Mouse (Mus musculus): ENCODE measurements around the gene Gtf3c6. TPM values are rescaled to one million over a fixed set of nuclear protein-coding genes. Genes with fewer than 3 reads are reported as not detected.
A peak's percentile ranks its signal among the peaks of the same experiment; 100 is the strongest.

Gtf3c6 gene
- polyA plus RNA-seq, 1 experiment, result 47.6 TPM

- DNase-seq (ENCODE audit: low read depth), result no peak
- TF ChIP-seq CTCF (IDR thresholded peaks at IDR 0.05; ENCODE audit: borderline replicate concordance, extremely low read depth, insufficient read depth, insufficient read length) (no peak), POLR2A (IDR thresholded peaks at IDR 0.05; ENCODE audit: borderline replicate concordance, extremely low read depth, insufficient read depth, insufficient read length, poor library complexity, severe bottlenecking) (no peak)
Observed at GRCm38 (mm10) chr10:40283636-40284035, 25.7 kb upstream of the Gtf3c6 start.

DNA sequence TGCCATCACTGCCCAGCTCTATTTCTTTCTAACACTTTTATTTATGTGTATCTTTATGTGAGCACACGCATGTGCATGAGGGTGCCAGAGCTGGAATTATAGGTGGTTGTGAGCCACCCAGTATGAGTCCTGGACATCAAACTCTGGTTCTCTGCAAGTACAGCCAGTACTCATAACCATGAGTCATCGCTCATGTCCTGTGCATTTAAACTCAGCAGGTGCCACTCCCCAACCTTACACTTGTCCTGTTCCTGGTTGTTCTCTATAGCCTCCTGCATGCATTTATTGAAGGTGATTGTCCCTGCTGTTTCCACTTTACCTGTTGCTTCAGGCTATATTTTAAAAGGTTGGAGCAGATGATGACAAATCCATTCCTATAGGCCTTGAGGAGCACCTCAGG lies 23.7 kb upstream of the Gtf3c6 start:
- no peak for TF ChIP-seq CTCF (IDR thresholded peaks at IDR 0.05; ENCODE audit: borderline replicate concordance, extremely low read depth, insufficient read depth, insufficient read length)
- no peak for TF ChIP-seq POLR2A (IDR thresholded peaks at IDR 0.05; ENCODE audit: borderline replicate concordance, extremely low read depth, insufficient read depth, insufficient read length, poor library complexity, severe bottlenecking)
- no peak for DNase-seq (ENCODE audit: low read depth)

DNA sequence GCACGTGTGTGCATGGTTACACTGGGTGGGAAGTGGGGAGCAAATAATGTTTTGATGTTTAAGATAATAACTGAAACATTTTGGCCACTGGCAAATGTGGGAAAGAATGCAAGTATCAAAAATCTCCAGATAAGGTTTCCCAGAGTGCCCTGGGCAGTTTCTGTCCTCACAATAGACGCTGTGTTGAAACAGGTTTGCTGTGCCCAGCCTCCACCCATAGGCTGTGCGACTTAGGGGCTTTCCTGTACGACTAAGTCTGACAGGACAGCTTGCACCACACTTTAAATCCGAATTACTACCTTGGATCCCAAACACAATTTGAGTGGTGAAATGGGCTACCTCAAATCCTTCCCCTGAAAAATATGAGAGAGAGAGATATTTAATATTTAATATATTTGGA lies 20.4 kb upstream of the Gtf3c6 start:
- TF ChIP-seq CTCF (IDR thresholded peaks at IDR 0.05; ENCODE audit: borderline replicate concordance, extremely low read depth, insufficient read depth, insufficient read length), result no peak
- TF ChIP-seq POLR2A (IDR thresholded peaks at IDR 0.05; ENCODE audit: borderline replicate concordance, extremely low read depth, insufficient read depth, insufficient read length, poor library complexity, severe bottlenecking), result no peak
- no peak for DNase-seq (ENCODE audit: low read depth)

GRCm38 (mm10) chr10:40275991-40276390 lies 18.1 kb upstream of the Gtf3c6 start:
- DNase-seq (ENCODE audit: low read depth), result no peak
- TF ChIP-seq CTCF (IDR thresholded peaks at IDR 0.05; ENCODE audit: borderline replicate concordance, extremely low read depth, insufficient read depth, insufficient read length) (no peak), POLR2A (IDR thresholded peaks at IDR 0.05; ENCODE audit: borderline replicate concordance, extremely low read depth, insufficient read depth, insufficient read length, poor library complexity, severe bottlenecking) (no peak)

GRCm38 (mm10) chr10:40273938-40274337 lies 16.0 kb upstream of the Gtf3c6 start:
- no peak for DNase-seq (ENCODE audit: low read depth)
- TF ChIP-seq CTCF (IDR thresholded peaks at IDR 0.05; ENCODE audit: borderline replicate concordance, extremely low read depth, insufficient read depth, insufficient read length), result no peak
- TF ChIP-seq POLR2A (IDR thresholded peaks at IDR 0.05; ENCODE audit: borderline replicate concordance, extremely low read depth, insufficient read depth, insufficient read length, poor library complexity, severe bottlenecking), result no peak

GRCm38 (mm10) chr10:40271216-40271615 lies 13.3 kb upstream of the Gtf3c6 start:
- TF ChIP-seq POLR2A (IDR thresholded peaks at IDR 0.05; ENCODE audit: borderline replicate concordance, extremely low read depth, insufficient read depth, insufficient read length, poor library complexity, severe bottlenecking) (no peak), CTCF (IDR thresholded peaks at IDR 0.05; ENCODE audit: borderline replicate concordance, extremely low read depth, insufficient read depth, insufficient read length) (no peak)

DNA sequence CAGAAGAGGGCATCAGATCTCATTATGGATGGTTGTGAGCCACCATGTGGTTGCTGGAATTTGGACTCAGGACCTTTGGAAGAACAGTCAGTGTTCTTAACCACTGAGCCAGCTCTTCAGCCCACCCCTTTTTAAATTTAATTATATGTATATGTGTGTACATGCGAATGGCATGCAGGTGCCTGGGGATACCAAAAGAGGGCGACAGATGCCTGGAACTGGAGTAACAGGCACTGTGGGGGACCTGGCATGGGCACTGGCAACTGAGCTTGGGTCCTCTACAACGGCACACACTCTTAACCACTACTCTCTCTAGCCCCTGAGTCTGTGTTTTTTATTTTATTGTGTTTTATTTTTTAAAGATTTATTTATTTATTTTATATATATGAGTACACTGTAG lies 7.0 kb upstream of the Gtf3c6 start:
- TF ChIP-seq POLR2A (IDR thresholded peaks at IDR 0.05; ENCODE audit: borderline replicate concordance, extremely low read depth, insufficient read depth, insufficient read length, poor library complexity, severe bottlenecking) (no peak), CTCF (IDR thresholded peaks at IDR 0.05; ENCODE audit: borderline replicate concordance, extremely low read depth, insufficient read depth, insufficient read length) (no peak)

More at GRCm38 (mm10) chr10:40271216-40271615, 13.3 kb upstream of the Gtf3c6 start:
- DNase-seq (ENCODE audit: low read depth), result no peak

DNA sequence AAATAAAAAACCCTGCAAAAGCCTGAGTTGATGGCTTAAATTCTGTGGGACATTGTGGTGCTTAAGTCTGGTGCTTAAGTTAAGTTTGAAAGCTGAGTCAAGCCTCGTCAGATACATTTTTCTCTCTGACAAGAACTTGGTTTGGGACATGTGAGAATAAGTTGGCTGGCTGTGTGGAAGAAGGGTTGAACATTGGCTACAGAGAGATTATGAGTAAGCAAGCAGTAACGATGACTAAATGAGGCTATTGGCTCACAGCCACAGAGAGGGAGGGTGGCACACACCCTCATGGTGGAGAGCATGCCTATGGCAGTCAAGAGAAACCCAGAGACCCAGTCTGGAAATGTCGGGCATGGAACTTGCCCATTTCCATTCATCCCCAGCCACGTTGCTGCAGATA lies 5.8 kb upstream of the Gtf3c6 start:
- DNase-seq (ENCODE audit: low read depth), result no peak
- TF ChIP-seq POLR2A (IDR thresholded peaks at IDR 0.05; ENCODE audit: borderline replicate concordance, extremely low read depth, insufficient read depth, insufficient read length, poor library complexity, severe bottlenecking) (no peak), CTCF (IDR thresholded peaks at IDR 0.05; ENCODE audit: borderline replicate concordance, extremely low read depth, insufficient read depth, insufficient read length) (no peak)

More for the DNA sequence above, 7.0 kb upstream of the Gtf3c6 start:
- DNase-seq (ENCODE audit: low read depth), result no peak

DNA sequence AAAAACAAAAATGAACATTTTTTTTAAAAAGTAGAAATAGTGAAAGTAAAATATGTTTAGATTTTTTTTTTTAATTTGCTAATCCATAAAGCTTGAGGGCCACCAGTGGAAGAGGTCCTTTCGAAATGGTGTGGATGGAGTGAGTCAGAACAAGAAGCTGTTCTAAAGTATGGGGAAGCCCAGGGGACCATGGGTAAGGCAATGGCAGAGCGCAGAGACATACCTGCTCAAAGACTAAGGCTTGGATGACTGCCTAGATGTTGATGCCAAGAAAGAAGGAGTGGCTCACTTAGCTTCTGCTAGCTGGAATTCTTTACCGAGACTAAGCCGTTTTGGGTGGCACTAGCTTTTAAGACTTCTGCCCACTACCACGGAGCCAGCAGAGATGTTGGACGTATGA lies 4.3 kb upstream of the Gtf3c6 start:
- DNase-seq (ENCODE audit: low read depth), result no peak
- TF ChIP-seq CTCF (IDR thresholded peaks at IDR 0.05; ENCODE audit: borderline replicate concordance, extremely low read depth, insufficient read depth, insufficient read length), result no peak
- no peak for TF ChIP-seq POLR2A (IDR thresholded peaks at IDR 0.05; ENCODE audit: borderline replicate concordance, extremely low read depth, insufficient read depth, insufficient read length, poor library complexity, severe bottlenecking)

- DNase-seq (ENCODE audit: low read depth), result no peak
Observed at GRCm38 (mm10) chr10:40260305-40260704, 2.4 kb upstream of the Gtf3c6 start.

GRCm38 (mm10) chr10:40259542-40259941 lies 1.6 kb upstream of the Gtf3c6 start:
- TF ChIP-seq POLR2A (IDR thresholded peaks at IDR 0.05; ENCODE audit: borderline replicate concordance, extremely low read depth, insufficient read depth, insufficient read length, poor library complexity, severe bottlenecking) (no peak), CTCF (IDR thresholded peaks at IDR 0.05; ENCODE audit: borderline replicate concordance, extremely low read depth, insufficient read depth, insufficient read length) (no peak)
- no peak for DNase-seq (ENCODE audit: low read depth)

More at GRCm38 (mm10) chr10:40260305-40260704, 2.4 kb upstream of the Gtf3c6 start:
- TF ChIP-seq POLR2A (IDR thresholded peaks at IDR 0.05; ENCODE audit: borderline replicate concordance, extremely low read depth, insufficient read depth, insufficient read length, poor library complexity, severe bottlenecking), result no peak
- no peak for TF ChIP-seq CTCF (IDR thresholded peaks at IDR 0.05; ENCODE audit: borderline replicate concordance, extremely low read depth, insufficient read depth, insufficient read length)

- peak; percentile 83 for DNase-seq (ENCODE audit: low read depth)
- TF ChIP-seq CTCF (IDR thresholded peaks at IDR 0.05; ENCODE audit: borderline replicate concordance, extremely low read depth, insufficient read depth, insufficient read length) (0 out of 2 replicates have a peak, but pooled peaks have one; percentile 7), POLR2A (IDR thresholded peaks at IDR 0.05; ENCODE audit: borderline replicate concordance, extremely low read depth, insufficient read depth, insufficient read length, poor library complexity, severe bottlenecking) (no peak)
Observed at GRCm38 (mm10) chr10:40258976-40259375, 1.1 kb upstream of the Gtf3c6 start.
